Mouse (Mus musculus) embryonic facial prominence, embryonic 13.5 days (tissue): Measurements from ENCODE around the gene Lrrc45. TPM values are rescaled to one million over a fixed set of nuclear protein-coding genes. Genes with fewer than 3 reads are reported as not detected.
"Not testable (repeated sequence)": the region's sequence is repeated elsewhere in the genome, so short reads cannot be mapped to it uniquely, and the experiment has no call there.

Experiments used
- ATAC-seq: fragments of 200-750 bp; cut with Nextera tagmentation; 2 replicates; pipeline ENCODE4 v1.8.0; 2017; ENCODE audit warnings: low read depth; ENCODE audit not compliant: insufficient number of reproducible peaks, insufficient read depth, low FRiP score, low TSS enrichment
- H3K27ac ChIP-seq: fragments of 300-500 bp; sonication (generic); 2 replicates; pipeline ENCODE4 v1.5.1; 2015; ENCODE audit warnings: moderate library complexity, mild to moderate bottlenecking, inconsistent platforms
- H3K27me3 ChIP-seq: fragments of 300-500 bp; sonication (generic); 2 replicates; pipeline ENCODE4 v1.6.1; 2015; ENCODE audit warnings: mild to moderate bottlenecking, inconsistent platforms
- H3K36me3 ChIP-seq: fragments of 300-500 bp; sonication (generic); 2 replicates; pipeline ENCODE4 v1.6.1; 2015; ENCODE audit warnings: mild to moderate bottlenecking, inconsistent platforms
- H3K4me1 ChIP-seq: fragments of 300-500 bp; sonication (generic); 2 replicates; pipeline ENCODE4 v1.6.1; 2015; ENCODE audit warnings: inconsistent platforms
- H3K4me2 ChIP-seq: fragments of 300-500 bp; sonication (generic); 2 replicates; pipeline ENCODE4 v1.6.1; 2015; ENCODE audit warnings: moderate library complexity, mild to moderate bottlenecking, inconsistent platforms
- H3K4me3 ChIP-seq: fragments of 300-500 bp; sonication (generic); 2 replicates; pipeline ENCODE4 v1.5.1; 2015; ENCODE audit warnings: mild to moderate bottlenecking, inconsistent platforms
- H3K9ac ChIP-seq: fragments of 300-500 bp; sonication (generic); 2 replicates; pipeline ENCODE4 v1.6.1; 2015; ENCODE audit warnings: mild to moderate bottlenecking, inconsistent platforms
- H3K9me3 ChIP-seq: fragments of 300-500 bp; sonication (generic); 2 replicates; pipeline ENCODE4 v1.6.1; 2016; ENCODE audit warnings: inconsistent platforms
- WGBS: fragments of 180-500 bp; shearing (Covaris S2); methylation state at CpG from one replicate; pipeline ENCODE4 v1.1.7; 2015; ENCODE audit warnings: mixed read lengths; 5-methylcytosine and 5-hydroxymethylcytosine counted together
- polyA plus RNA-seq: library from polyadenylated mRNA; unstranded; fragments of >200 nt; fragmentation: Nextera tagmentation; extraction: Ambion mirVana; gene quantifications from 2 replicates; pipeline ENCODE4 v1.2.1, GENCODE M21; 2015

The Lrrc45 gene
- polyA plus RNA-seq, 1 experiment from 2014 or later = 71.0 TPM

- H3K27me3 ChIP-seq, H3K27ac ChIP-seq: not testable (repeated sequence)
- 4% methylated on average over 18 of the region's 21 CpGs for WGBS
Observed at GRCm38 (mm10) chr11:120729432-120730050, 15.8 kb downstream of the Lrrc45 start.

GRCm38 (mm10) chr11:120730331-120730870 lies 16.7 kb downstream of the Lrrc45 start:
- Histone ChIP-seq H3K36me3 (0 out of 2 replicates have a peak, but pooled peaks cover 3% of the 10 kb centered on the region), H3K4me2 (no peak overlapping the region), H3K27me3 (no peaks in the 10 kb centered on the region), H3K9ac (no peak overlapping the region), H3K27ac (no peak overlapping the region), H3K4me1 (peaks cover 33% of the 10 kb centered on the region), H3K9me3 (no peaks in the 10 kb centered on the region), H3K4me3 (no peak overlapping the region)
- ATAC-seq = no peak
- WGBS = 88% methylated on average over 10 of the region's 10 CpGs

More at GRCm38 (mm10) chr11:120729432-120730050, 15.8 kb downstream of the Lrrc45 start:
- H3K9ac ChIP-seq = 0 out of 2 replicates have a peak overlapping the region, but pooled peaks have one; percentile 21
- peak overlapping the region; percentile 51 for H3K4me2 ChIP-seq
- peaks cover 33% of the 10 kb centered on the region for H3K4me1 ChIP-seq
- not testable (repeated sequence) for ATAC-seq, H3K9me3 ChIP-seq, H3K36me3 ChIP-seq
- peak overlapping the region; percentile 17; the same call in 1 of the 2 replicates for H3K4me3 ChIP-seq

GRCm38 (mm10) chr11:120731395-120731794 lies 17.7 kb downstream of the Lrrc45 start:
- no peak overlapping the region; the same call in 1 of the 2 replicates for H3K9ac ChIP-seq
- H3K4me3 ChIP-seq = no peak overlapping the region
- ATAC-seq = no peak
- no peaks in the 10 kb centered on the region for H3K9me3 ChIP-seq
- 92% methylated on average over 1 of the region's 1 CpGs for WGBS
- no peaks in the 10 kb centered on the region for H3K27me3 ChIP-seq
- H3K27ac ChIP-seq = peak overlapping the region; percentile 66; the same call in 1 of the 2 replicates
- peak overlapping the region; percentile 22; the same call in 1 of the 2 replicates for H3K4me2 ChIP-seq
- no peaks in the 10 kb centered on the region for H3K36me3 ChIP-seq
- H3K4me1 ChIP-seq = peaks cover 30% of the 10 kb centered on the region

GRCm38 (mm10) chr11:120731858-120732680 lies 18.3 kb downstream of the Lrrc45 start, which contains the start of gene Cbr2:
Gene Cbr2, minus strand, starts transcription at chr11:120732114.
- Histone ChIP-seq H3K9ac (no peak within 1 kb of the TSS; the same call in 1 of the 2 replicates), H3K27ac (peak within 1 kb of the TSS; percentile 66; the same call in 1 of the 2 replicates), H3K4me1 (peaks cover 24% of the 10 kb centered on the region), H3K9me3 (no peaks in the 10 kb centered on the region), H3K4me2 (peak within 1 kb of the TSS; percentile 22; the same call in 1 of the 2 replicates), H3K27me3 (no peaks in the 10 kb centered on the region), H3K36me3 (no peaks in the 10 kb centered on the region), H3K4me3 (no peak within 1 kb of the TSS)
- 64% methylated on average over 12 of the region's 12 CpGs for WGBS
- ATAC-seq = no peak

- no peak overlapping the region for H3K4me3 ChIP-seq
- ATAC-seq = no peak
- peaks cover 24% of the 10 kb centered on the region for H3K4me1 ChIP-seq
- no peaks in the 10 kb centered on the region for H3K9me3 ChIP-seq
- no peak overlapping the region for H3K27ac ChIP-seq
- H3K27me3 ChIP-seq = no peaks in the 10 kb centered on the region
- H3K9ac ChIP-seq = no peak overlapping the region
- H3K36me3 ChIP-seq = no peaks in the 10 kb centered on the region
- H3K4me2 ChIP-seq = no peak overlapping the region
- 44% methylated on average over 6 of the region's 6 CpGs for WGBS
Observed at GRCm38 (mm10) chr11:120733521-120733920, 19.8 kb downstream of the Lrrc45 start.

GRCm38 (mm10) chr11:120736424-120736823 lies 22.7 kb downstream of the Lrrc45 start:
- H3K9ac ChIP-seq = no peak overlapping the region
- H3K9me3 ChIP-seq = no peaks in the 10 kb centered on the region
- WGBS = 77% methylated on average over 6 of the region's 6 CpGs
- H3K4me2 ChIP-seq = no peak overlapping the region
- H3K36me3 ChIP-seq = no peaks in the 10 kb centered on the region
- no peak for ATAC-seq
- H3K4me3 ChIP-seq = no peak overlapping the region
- peaks cover 20% of the 10 kb centered on the region for H3K4me1 ChIP-seq
- H3K27ac ChIP-seq = no peak overlapping the region
- no peaks in the 10 kb centered on the region for H3K27me3 ChIP-seq

GRCm38 (mm10) chr11:120740981-120741380 lies 27.3 kb downstream of the Lrrc45 start:
- Histone ChIP-seq H3K36me3 (no peaks in the 10 kb centered on the region), H3K9ac (no peak overlapping the region), H3K4me1 (no peaks in the 10 kb centered on the region), H3K27me3 (no peaks in the 10 kb centered on the region), H3K4me3 (no peak overlapping the region), H3K4me2 (no peak overlapping the region), H3K9me3 (no peaks in the 10 kb centered on the region), H3K27ac (no peak overlapping the region)
- WGBS = 87% methylated on average over 5 of the region's 5 CpGs
- ATAC-seq = no peak

- no peak for ATAC-seq
- Histone ChIP-seq H3K27ac (no peak overlapping the region), H3K4me1 (no peaks in the 10 kb centered on the region), H3K36me3 (no peaks in the 10 kb centered on the region), H3K9ac (no peak overlapping the region), H3K4me2 (no peak overlapping the region), H3K27me3 (no peaks in the 10 kb centered on the region), H3K4me3 (no peak overlapping the region), H3K9me3 (no peaks in the 10 kb centered on the region)
- 68% methylated on average over 7 of the region's 7 CpGs for WGBS
Observed at GRCm38 (mm10) chr11:120744121-120744701, 30.5 kb downstream of the Lrrc45 start.

- Histone ChIP-seq H3K9me3 (no peaks in the 10 kb centered on the region), H3K4me1 (no peaks in the 10 kb centered on the region), H3K4me2 (no peak overlapping the region), H3K4me3 (no peak overlapping the region), H3K27me3 (0 out of 2 replicates have a peak, but pooled peaks cover 3% of the 10 kb centered on the region), H3K36me3 (no peaks in the 10 kb centered on the region), H3K27ac (no peak overlapping the region), H3K9ac (no peak overlapping the region)
- WGBS = 66% methylated on average over 4 of the region's 4 CpGs
- no peak for ATAC-seq
Observed at GRCm38 (mm10) chr11:120747974-120748373, 34.2 kb downstream of the Lrrc45 start.

- 59% methylated on average over 8 of the region's 8 CpGs for WGBS
- Histone ChIP-seq H3K4me3 (no peak overlapping the region), H3K27me3 (0 out of 2 replicates have a peak, but pooled peaks cover 3% of the 10 kb centered on the region)
Observed at GRCm38 (mm10) chr11:120749430-120749829, 35.7 kb downstream of the Lrrc45 start.

GRCm38 (mm10) chr11:120751606-120752005 lies 37.9 kb downstream of the Lrrc45 start:
- H3K4me3 ChIP-seq = no peak overlapping the region
- no peaks in the 10 kb centered on the region for H3K36me3 ChIP-seq
- H3K4me2 ChIP-seq = no peak overlapping the region
- H3K4me1 ChIP-seq = no peaks in the 10 kb centered on the region
- H3K9ac ChIP-seq = no peak overlapping the region
- no peak for ATAC-seq
- H3K27me3 ChIP-seq = 0 out of 2 replicates have a peak, but pooled peaks cover 3% of the 10 kb centered on the region
- H3K27ac ChIP-seq = no peak overlapping the region
- WGBS = 68% methylated on average over 4 of the region's 4 CpGs
- no peaks in the 10 kb centered on the region for H3K9me3 ChIP-seq

More at GRCm38 (mm10) chr11:120749430-120749829, 35.7 kb downstream of the Lrrc45 start:
- H3K4me2 ChIP-seq = no peak overlapping the region
- no peak for ATAC-seq
- no peaks in the 10 kb centered on the region for H3K9me3 ChIP-seq
- no peaks in the 10 kb centered on the region for H3K36me3 ChIP-seq
- H3K27ac ChIP-seq = no peak overlapping the region
- no peaks in the 10 kb centered on the region for H3K4me1 ChIP-seq
- H3K9ac ChIP-seq = no peak overlapping the region
